Mouse (Mus musculus) C3H10T1/2 (cell line): Measurements from ENCODE around the gene Nrg4. TPM values are rescaled to one million over a fixed set of nuclear protein-coding genes. Genes with fewer than 3 reads are reported as not detected.

ENCODE experiments used
- polyA plus RNA-seq, 2 experiments: library from polyadenylated mRNA; unstranded; fragments of >200 nt; fragmentation: generic; extraction: Trizol; gene quantifications; one replicate each; pipeline ENCODE4 v1.2.1; 2012; ENCODE audit warnings: missing spikeins in 2 of 2

Gene Nrg4
- under 1 TPM; 0.13 to 0.27 TPM for polyA plus RNA-seq

DNA sequence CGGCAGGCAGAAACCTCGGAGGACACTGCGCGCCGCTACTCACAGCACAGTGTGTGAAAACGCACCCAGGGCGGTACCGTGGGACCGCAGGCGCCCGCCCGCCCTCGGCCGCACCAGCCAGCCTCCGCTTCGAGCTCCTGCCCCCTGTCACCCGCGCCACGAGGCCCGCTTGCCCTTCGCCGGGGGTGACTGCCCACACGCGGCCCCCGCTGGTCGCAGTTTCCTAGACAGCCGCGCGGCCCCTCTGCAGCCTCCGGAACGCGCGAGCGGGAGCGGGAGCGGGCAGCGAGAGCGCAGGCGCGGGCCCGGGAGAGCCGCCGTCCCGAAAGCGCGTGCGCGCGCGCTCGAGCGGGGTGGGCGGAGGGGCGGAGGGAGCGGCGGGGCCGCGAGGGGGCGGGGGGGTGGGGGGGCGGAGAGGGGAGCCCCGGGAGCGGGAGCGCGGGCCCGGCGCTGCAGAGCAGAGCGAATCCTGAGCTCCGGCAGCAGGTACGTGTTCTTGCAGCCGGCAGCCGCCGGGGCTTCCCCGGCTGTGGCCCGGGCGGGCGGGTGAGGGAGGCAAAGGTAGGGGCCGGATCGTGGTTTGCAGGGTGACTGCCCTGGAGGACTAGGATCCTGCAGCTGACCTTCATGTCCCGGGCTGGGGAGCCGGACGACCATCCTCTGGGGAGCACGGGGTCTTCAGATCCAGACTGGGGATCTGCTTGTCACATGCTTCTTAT lies at the start of gene Nrg4, which contains the start of gene Tmem266:
Nrg4 (minus strand) TSS at position 330 of the 719 bp plus-strand sequence.
Tmem266 (plus strand) TSS at position 399 of the 719 bp plus-strand sequence.

GRCm38 (mm10) chr9:55208790-55209481 lies 117.7 kb downstream of the Nrg4 start, which contains the start of gene Fbxo22:
TSS of gene Fbxo22 (plus strand) at chr9:55208925.

Other genes starting within 250 kb of the Nrg4 start
- 1 to 10 TPM in 1 of 2 experiments, under 1 TPM in 1; 0.50 to 3.7 TPM for gene Ube2q2, start 178.0 kb downstream of the Nrg4 start, polyA plus RNA-seq
- 10 to 100 TPM in 1 of 2 experiments, 1 to 10 TPM in 1; 4.6 to 17.1 TPM for gene Fbxo22, start 117.9 kb downstream of the Nrg4 start, polyA plus RNA-seq
- gene Tmem266, start 69 bp upstream of the Nrg4 start, polyA plus RNA-seq, result under 1 TPM in 1 of 2 experiments, not detected in 1; 0.09 TPM
- 100 to 1,000 TPM in 1 of 2 experiments, 1 to 10 TPM in 1; 9.5 to 119 TPM for gene Etfa, start 185.4 kb upstream of the Nrg4 start, polyA plus RNA-seq
- 1 to 10 TPM in 1 of 2 experiments, under 1 TPM in 1; 0.44 to 3.6 TPM for gene Isl2, start 211.8 kb upstream of the Nrg4 start, polyA plus RNA-seq